ENCODE assay signal across 16 mouse cellular contexts in genomic region chr16:32937358-32937757, GRCm38 (mm10).
"Had no signal": no experiment of that assay in that cellular context is flagged by ENCODE, and none has a peak within 500 bp of the region (broad histone marks: within the 10 kb centered on the region; RNA-seq: fewer than 3 reads in every experiment).

No protein-coding gene starts in this region.

- H3K9me3 ChIP-seq: midbrain, embryonic 15.5 days; neural tube, embryonic 13.5 days had no signal

- H3K4me2 ChIP-seq: limb, embryonic 13.5 days; midbrain, embryonic 11.5 days; midbrain, embryonic 15.5 days; neural tube, embryonic 13.5 days had no signal

- H3K9ac ChIP-seq: limb, embryonic 13.5 days; liver, embryonic 14.5 days; midbrain, embryonic 15.5 days; neural tube, embryonic 13.5 days had no signal

- H3K36me3 ChIP-seq: limb, embryonic 13.5 days; midbrain, embryonic 15.5 days; neural tube, embryonic 13.5 days had no signal

- H3K27me3 ChIP-seq: limb, embryonic 13.5 days; megakaryocyte, embryonic 14.5 days; midbrain, embryonic 15.5 days; neural tube, embryonic 13.5 days had no signal

- DNase-seq: kidney, adult 8-10 months; kidney, postnatal 25 days; left cerebral cortex, postnatal 4 days; lung, adult 18-20 months; lung, postnatal 4 days; retina, postnatal 1 day; right cerebral cortex, postnatal 4 days; thymus, adult 18-20 months; thymus, postnatal 14 days had no signal

- ATAC-seq: lung, postnatal 0 days; midbrain, embryonic 15.5 days had no signal

- H3K27ac ChIP-seq: limb, embryonic 13.5 days; liver, embryonic 14.5 days; midbrain, embryonic 15.5 days had no signal

- H3K4me3 ChIP-seq: limb, embryonic 13.5 days; megakaryocyte, embryonic 14.5 days; midbrain, embryonic 15.5 days; neural tube, embryonic 13.5 days had no signal
